Comparison of ENCODE assay signal across 7 mouse cellular contexts in the genomic region with DNA sequence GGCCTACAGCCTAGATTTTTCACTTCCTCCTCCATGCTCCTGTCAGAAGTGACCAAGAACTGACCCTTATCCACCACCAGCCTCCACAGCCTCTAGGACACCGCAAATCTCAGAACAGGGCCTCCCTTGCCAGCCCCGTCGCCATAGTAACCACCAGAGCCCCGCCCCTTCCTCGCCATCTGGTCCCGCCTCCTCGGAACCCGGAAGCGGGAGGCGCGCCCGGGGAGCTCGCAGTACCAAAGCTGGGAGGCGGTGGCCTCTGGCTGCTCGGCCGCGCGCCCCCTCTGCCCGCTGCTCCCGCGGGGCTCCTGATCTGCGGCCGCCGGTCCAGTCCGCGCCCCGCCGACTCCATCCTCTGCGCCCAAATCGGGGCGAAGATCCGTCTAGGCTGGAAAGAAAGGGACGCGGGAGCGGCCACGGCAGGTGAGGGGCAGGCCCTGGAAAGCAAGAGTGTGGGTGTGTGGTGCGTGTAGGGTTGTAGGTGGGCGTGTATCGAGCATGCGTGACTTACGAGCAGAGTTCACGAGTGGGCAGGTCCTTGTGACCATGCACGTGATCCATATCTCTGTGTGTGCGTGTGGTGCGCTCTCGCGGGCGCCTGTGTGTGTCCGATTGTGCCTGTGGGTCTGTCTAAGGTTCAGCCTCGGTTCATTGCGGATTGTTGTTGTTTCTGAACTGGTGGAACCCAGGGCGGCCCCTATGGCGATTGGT. TPM values are rescaled to one million over a fixed set of nuclear protein-coding genes. Genes with fewer than 3 reads are reported as not detected.
DNase-seq lines count a peak whose midpoint lies in the region; ATAC-seq lines count a peak whose summit lies in the region.

Gene Spg21, plus strand, starts transcription at position 216 of the 711 bp plus-strand sequence.

- peak within 1 kb of the TSS; percentile 82 for H3K9ac ChIP-seq in midbrain, embryonic 13.5 days (replicated peaks)

- WGBS in embryonic facial prominence, embryonic 10.5 days = under 1% methylated on average over 53 of the region's 53 CpGs
- WGBS in limb, embryonic 10.5 days = under 1% methylated on average over 53 of the region's 53 CpGs
- 1% methylated on average over 53 of the region's 53 CpGs for WGBS in midbrain, embryonic 13.5 days

- peak within 1 kb of the TSS; percentile 69 for H3K4me2 ChIP-seq in midbrain, embryonic 13.5 days (replicated peaks)

- H3K4me1 ChIP-seq in embryonic facial prominence, embryonic 10.5 days = peaks cover 23% of the 10 kb centered on the region
- peaks cover 19% of the 10 kb centered on the region for H3K4me1 ChIP-seq in limb, embryonic 10.5 days
- H3K4me1 ChIP-seq in midbrain, embryonic 13.5 days (replicated peaks) = peaks cover 33% of the 10 kb centered on the region

- ATAC-seq in granulocyte monocyte progenitor cell, adult 5-6 weeks (replicated peaks; ENCODE audit: poor library complexity, severe bottlenecking) = peak; percentile 97
- peak; percentile 97 for ATAC-seq in midbrain, embryonic 13.5 days

- peak; percentile 99 for DNase-seq in adrenal gland, postnatal 10 days
- peak; percentile 98 for DNase-seq in embryonic facial prominence, embryonic 10.5 days (ENCODE audit: low spot score)
- peak; percentile 94 for DNase-seq in kidney, adult 11 months
- peak; percentile 99 for DNase-seq in limb, embryonic 10.5 days (ENCODE audit: low spot score)
- peak; percentile 86 for DNase-seq in spleen, adult 12 weeks (ENCODE audit: low spot score)

- H3K36me3 ChIP-seq in embryonic facial prominence, embryonic 10.5 days (replicated peaks) = peaks cover 18% of the 10 kb centered on the region
- H3K36me3 ChIP-seq in limb, embryonic 10.5 days = peaks cover 16% of the 10 kb centered on the region
- H3K36me3 ChIP-seq in midbrain, embryonic 13.5 days = peaks cover 10% of the 10 kb centered on the region

- H3K27me3 ChIP-seq in embryonic facial prominence, embryonic 10.5 days (replicated peaks; ENCODE audit: low read depth, poor library complexity, severe bottlenecking) = no peaks in the 10 kb centered on the region
- no peaks in the 10 kb centered on the region for H3K27me3 ChIP-seq in limb, embryonic 10.5 days (ENCODE audit: low read depth, poor library complexity, severe bottlenecking)
- H3K27me3 ChIP-seq in midbrain, embryonic 13.5 days = no peaks in the 10 kb centered on the region

- peak within 1 kb of the TSS; percentile 94 for H3K4me3 ChIP-seq in embryonic facial prominence, embryonic 10.5 days
- peak within 1 kb of the TSS; percentile 82 for H3K4me3 ChIP-seq in limb, embryonic 10.5 days
- peak within 1 kb of the TSS; percentile 72 for H3K4me3 ChIP-seq in midbrain, embryonic 13.5 days (replicated peaks)

- H3K9me3 ChIP-seq in embryonic facial prominence, embryonic 10.5 days = no peaks in the 10 kb centered on the region
- no peaks in the 10 kb centered on the region for H3K9me3 ChIP-seq in limb, embryonic 10.5 days (replicated peaks)
- no peaks in the 10 kb centered on the region for H3K9me3 ChIP-seq in midbrain, embryonic 13.5 days

- H3K27ac ChIP-seq in embryonic facial prominence, embryonic 10.5 days (replicated peaks) = peak within 1 kb of the TSS; percentile 91
- peak within 1 kb of the TSS; percentile 90 for H3K27ac ChIP-seq in limb, embryonic 10.5 days
- H3K27ac ChIP-seq in midbrain, embryonic 13.5 days = peak within 1 kb of the TSS; percentile 86

RNA-seq across cellular contexts. Expression of gene Spg21, which starts in this region (rescaled TPM):
- total RNA-seq in adrenal gland, postnatal 10 days (2021) = 10 to 100 TPM; 53.6 to 54.4 TPM
- 103 and 112 TPM in 2 replicates for polyA plus RNA-seq in embryonic facial prominence, embryonic 10.5 days (2016; fragmentation: Nextera tagmentation; extraction: Ambion mirVana)
- 81.6 and 82.9 TPM in 2 replicates for total RNA-seq in granulocyte monocyte progenitor cell, adult 5-6 weeks (2014; fragmentation: Nextera tagmentation)
- 70.2 and 82.2 TPM in 2 replicates for total RNA-seq in granulocyte monocyte progenitor cell, adult 5-6 weeks (2017)
- polyA plus RNA-seq in limb, embryonic 10.5 days (2016; fragmentation: Nextera tagmentation; extraction: Ambion mirVana) = 84.1 and 91.0 TPM in 2 replicates
- 138 and 140 TPM in 2 replicates for polyA plus RNA-seq in midbrain, embryonic 13.5 days (2015; fragmentation: Nextera tagmentation; extraction: Ambion mirVana)

Comparison
In these comparisons a context has a peak if more than half of its experiments do, and no peak if none do; other contexts are left out.
1. Peak in every context shown above with its lines: DNase-seq, ATAC-seq, H3K4me3 ChIP-seq and H3K27ac ChIP-seq.